ENCODE assay signal across 8 mouse cellular contexts in genomic region chr13:105293781-105294667, GRCm38 (mm10). TPM values are rescaled to one million over a fixed set of nuclear protein-coding genes. Genes with fewer than 3 reads are reported as not detected.
DNase-seq lines count a peak whose midpoint lies in the region; ATAC-seq and TF ChIP-seq lines count a peak whose summit lies in the region.

No protein-coding gene starts in this region.

- H3K79me2 ChIP-seq in heart, adult 2 months (replicated peaks; ENCODE audit: control insufficient read depth, insufficient read depth, low read length) = no peaks in the 10 kb centered on the region

- no peak for ATAC-seq in erythroblast, adult 5-6 weeks (replicated peaks; ENCODE audit: low FRiP score, poor library complexity, severe bottlenecking)
- ATAC-seq in limb, embryonic 13.5 days (ENCODE audit: low FRiP score, low read depth) = peak; percentile 89
- ATAC-seq in midbrain, embryonic 11.5 days (ENCODE audit: low FRiP score) = peak; percentile 92
- peak; percentile 89 for ATAC-seq in stomach, embryonic 15.5 days (ENCODE audit: insufficient read depth, low FRiP score, low read depth)

- peak overlapping the region; percentile 79 for H3K4me2 ChIP-seq in limb, embryonic 13.5 days (replicated peaks)
- peak overlapping the region; percentile 56 for H3K4me2 ChIP-seq in midbrain, embryonic 11.5 days
- H3K4me2 ChIP-seq in stomach, embryonic 15.5 days = peak overlapping the region; percentile 95

- WGBS in heart, adult 2 months = 1% methylated on average over 88 of the region's 91 CpGs
- under 1% methylated on average over 77 of the region's 91 CpGs for WGBS in limb, embryonic 13.5 days
- under 1% methylated on average over 66 of the region's 91 CpGs for WGBS in midbrain, embryonic 11.5 days
- WGBS in stomach, embryonic 15.5 days = under 1% methylated on average over 78 of the region's 91 CpGs

- H3K27ac ChIP-seq in heart, adult 2 months = no peak overlapping the region
- H3K27ac ChIP-seq in limb, embryonic 13.5 days = peak overlapping the region; percentile 72; the same call in 1 of the 2 replicates
- H3K27ac ChIP-seq in midbrain, embryonic 11.5 days (ENCODE audit: low read depth, low read length) = no peak overlapping the region
- no peak overlapping the region for H3K27ac ChIP-seq in stomach, embryonic 15.5 days

- TF ChIP-seq EP300 in heart, adult 2 months (IDR thresholded peaks at IDR 0.05; ENCODE audit: insufficient read depth, low read depth, low read length) = no peak

- DNase-seq in embryo, embryonic 10.5 days (ENCODE audit: low spot score) = peak; percentile 69
- peak; percentile 24 to 41 for DNase-seq in heart, adult 2 months
- DNase-seq in kidney, adult 8-10 months = peak; percentile 2 to 13
- peak; percentile 97 for DNase-seq in midbrain, embryonic 11.5 days (ENCODE audit: low spot score, missing footprints)

- H3K9ac ChIP-seq in heart, adult 2 months (ENCODE audit: low read depth, low read length) = peak overlapping the region; percentile 64
- H3K9ac ChIP-seq in limb, embryonic 13.5 days = peak overlapping the region; percentile 85
- H3K9ac ChIP-seq in midbrain, embryonic 11.5 days (ENCODE audit: low read length) = peak overlapping the region; percentile 92
- peak overlapping the region; percentile 54 for H3K9ac ChIP-seq in stomach, embryonic 15.5 days

- no peak for TF ChIP-seq CTCF in heart, adult 2 months (IDR thresholded peaks at IDR 0.05)

- H3K4me1 ChIP-seq in erythroblast, embryonic 14.5 days (ENCODE audit: control insufficient read depth) = peaks cover 2% of the 10 kb centered on the region; the same call in 1 of the 2 replicates
- H3K4me1 ChIP-seq in heart, adult 2 months (ENCODE audit: control insufficient read depth, insufficient read depth, low read length) = no peaks in the 10 kb centered on the region; the same call in 1 of the 2 replicates
- peaks cover 20% of the 10 kb centered on the region for H3K4me1 ChIP-seq in limb, embryonic 13.5 days
- H3K4me1 ChIP-seq in midbrain, embryonic 11.5 days (ENCODE audit: control insufficient read depth, insufficient read depth, low read length) = no peaks in the 10 kb centered on the region
- H3K4me1 ChIP-seq in stomach, embryonic 15.5 days = peaks cover 11% of the 10 kb centered on the region

- peak overlapping the region; percentile 48 for H3K4me3 ChIP-seq in erythroblast, embryonic 14.5 days (replicated peaks)
- H3K4me3 ChIP-seq in heart, adult 2 months = peak overlapping the region; percentile 56
- H3K4me3 ChIP-seq in limb, embryonic 13.5 days = peak overlapping the region; percentile 81
- H3K4me3 ChIP-seq in midbrain, embryonic 11.5 days (ENCODE audit: low read depth, low read length) = peak overlapping the region; percentile 80
- peak overlapping the region; percentile 78 for H3K4me3 ChIP-seq in stomach, embryonic 15.5 days (replicated peaks)

- TF ChIP-seq POLR2A in heart, adult 2 months (IDR thresholded peaks at IDR 0.05; ENCODE audit: insufficient read depth, low read depth, low read length) = no peak

- H3K36me3 ChIP-seq in erythroblast, embryonic 14.5 days (ENCODE audit: control insufficient read depth) = no peaks in the 10 kb centered on the region
- no peaks in the 10 kb centered on the region for H3K36me3 ChIP-seq in heart, adult 2 months (ENCODE audit: control insufficient read depth, insufficient read depth, low read length)
- peaks cover 7% of the 10 kb centered on the region; the same call in 1 of the 2 replicates for H3K36me3 ChIP-seq in limb, embryonic 13.5 days
- H3K36me3 ChIP-seq in midbrain, embryonic 11.5 days (ENCODE audit: control insufficient read depth, insufficient read depth, low read length) = no peaks in the 10 kb centered on the region
- no peaks in the 10 kb centered on the region for H3K36me3 ChIP-seq in stomach, embryonic 15.5 days

- H3K9me3 ChIP-seq in erythroblast, embryonic 14.5 days (ENCODE audit: control insufficient read depth, low read length) = no peaks in the 10 kb centered on the region
- no peaks in the 10 kb centered on the region for H3K9me3 ChIP-seq in limb, embryonic 13.5 days
- H3K9me3 ChIP-seq in midbrain, embryonic 11.5 days (ENCODE audit: control insufficient read depth, low read length) = no peaks in the 10 kb centered on the region
- no peaks in the 10 kb centered on the region for H3K9me3 ChIP-seq in stomach, embryonic 15.5 days

- peaks cover 26% of the 10 kb centered on the region for H3K27me3 ChIP-seq in erythroblast, embryonic 14.5 days (ENCODE audit: control insufficient read depth)
- H3K27me3 ChIP-seq in heart, adult 2 months (ENCODE audit: control insufficient read depth, insufficient read depth, low read length) = no peaks in the 10 kb centered on the region
- no peaks in the 10 kb centered on the region for H3K27me3 ChIP-seq in limb, embryonic 13.5 days
- no peaks in the 10 kb centered on the region; the same call in 1 of the 2 replicates for H3K27me3 ChIP-seq in midbrain, embryonic 11.5 days (ENCODE audit: control insufficient read depth, insufficient read depth, low read length)
- no peaks in the 10 kb centered on the region for H3K27me3 ChIP-seq in stomach, embryonic 15.5 days (replicated peaks)

- intact Hi-C loops in heart, adult 2 months (cut with DNase I) = no loop called here

RNA-seq across cellular contexts. Expression of gene Rnf180, which starts 0.6 kb away (rescaled TPM):
- polyA plus RNA-seq in erythroblast, embryonic 14.5 days (2012) = not detected in 2 replicates
- total RNA-seq in erythroblast, adult 5-6 weeks (2015; ENCODE audit: low replicate concordance) = not detected in 2 replicates
- 0.42 and 2.8 TPM in 2 replicates for total RNA-seq in erythroblast, adult 5-6 weeks (2017; ENCODE audit: low replicate concordance)
- under 1 TPM; 0.68 to 0.89 TPM for total RNA-seq in heart, adult 2 months (2021)
- polyA plus RNA-seq in heart, adult 2 months (2012; rRNA removed) = 0.29 and 0.41 TPM in 2 replicates
- polyA plus RNA-seq in limb, embryonic 13.5 days (2015; fragmentation: Nextera tagmentation; extraction: Ambion mirVana) = 10.1 and 10.3 TPM in 2 replicates
- polyA plus RNA-seq in midbrain, embryonic 11.5 days (2014; fragmentation: Nextera tagmentation; extraction: Ambion mirVana) = 10.5 and 11.3 TPM in 2 replicates
- 2.9 and 3.4 TPM in 2 replicates for polyA plus RNA-seq in stomach, embryonic 15.5 days (2015; fragmentation: Nextera tagmentation; extraction: Ambion mirVana)

Comparison
In these comparisons a context has a peak if more than half of its experiments do, and no peak if none do; other contexts are left out.
1. DNase-seq: peak in every context shown above with its lines; median percentile 97 in midbrain, embryonic 11.5 days; 69 in embryo, embryonic 10.5 days; 32 in heart, adult 2 months; 8 in kidney, adult 8-10 months.